Mouse (Mus musculus) liver, adult 2 months (tissue): ENCODE data around the gene Cdc42ep4. TPM values are rescaled to one million over a fixed set of nuclear protein-coding genes. Genes with fewer than 3 reads are reported as not detected.

Experiments used
- DNase-seq: peaks from one replicate; pipeline ENCODE4 v3.0.0-alpha.2; 2011; ENCODE audit warnings: low read depth, low spot score; ENCODE audit errors: extremely low read depth
- H3K27ac ChIP-seq: fragments of 200-500 bp; replicated peaks from 2 replicates; pipeline ENCODE4 v1.5.1; 2012; ENCODE audit warnings: low read depth, mild to moderate bottlenecking, control low read depth, inconsistent platforms, low read length; ENCODE audit not compliant: insufficient read depth
- H3K27me3 ChIP-seq: fragments of 200-500 bp; 2 replicates; pipeline ENCODE4 v1.6.1; 2012; ENCODE audit warnings: mild to moderate bottlenecking, moderate library complexity, low read length, inconsistent platforms; ENCODE audit not compliant: control insufficient read depth, insufficient read depth
- H3K36me3 ChIP-seq: fragments of 200-500 bp; 2 replicates; pipeline ENCODE4 v1.6.1; 2012; ENCODE audit warnings: low read length, inconsistent platforms; ENCODE audit not compliant: control insufficient read depth, insufficient read depth
- H3K4me1 ChIP-seq: fragments of 200-500 bp; 2 replicates; pipeline ENCODE4 v1.6.1; 2011; ENCODE audit warnings: low read length; ENCODE audit not compliant: control insufficient read depth, insufficient read depth
- H3K4me3 ChIP-seq: fragments of 200-500 bp; 2 replicates; pipeline ENCODE4 v1.5.1; 2011; ENCODE audit warnings: low read depth, mild to moderate bottlenecking, control low read depth, low read length, moderate library complexity; ENCODE audit not compliant: insufficient read depth
- H3K79me2 ChIP-seq: fragments of 200-500 bp; 2 replicates; pipeline ENCODE4 v1.6.1; 2012; ENCODE audit warnings: inconsistent platforms, mild to moderate bottlenecking, low read length, moderate library complexity; ENCODE audit not compliant: control insufficient read depth, insufficient read depth
- H3K9ac ChIP-seq: fragments of 200-500 bp; 2 replicates; pipeline ENCODE4 v1.6.1; 2012; ENCODE audit warnings: low read depth, mild to moderate bottlenecking, control low read depth, inconsistent platforms, low read length
- CTCF ChIP-seq: fragments of 200-500 bp; IDR thresholded peaks from 2 replicates; pipeline ENCODE4 v1.5.1; 2011; ENCODE audit warnings: low read depth, low read length, control low read depth
- POLR2A ChIP-seq: fragments of 200-500 bp; IDR thresholded peaks from 2 replicates; pipeline ENCODE4 v1.6.1; 2011; ENCODE audit warnings: low read length, control low read depth; ENCODE audit not compliant: insufficient read depth; ENCODE audit errors: extremely low read depth
- WGBS: fragments of 180-500 bp; shearing (Covaris S2); methylation state at CpG from one replicate; pipeline ENCODE4 v1.1.7; 2018; 5-methylcytosine and 5-hydroxymethylcytosine counted together
- polyA plus RNA-seq: library from polyadenylated mRNA; depleted of rRNA; stranded (reverse); fragments of >200 nt; gene quantifications from 2 replicates; pipeline ENCODE4 v1.2.3, GENCODE M21; 2012
- total RNA-seq: library from RNA; depleted of rRNA; stranded (reverse); fragments of >200 nt; gene quantifications from 2 replicates; pipeline ENCODE4 v1.2.3, GENCODE M21; 2014

The Cdc42ep4 gene
- total and polyA plus RNA-seq, 2 experiments: 25.2 to 32.7 TPM

DNA sequence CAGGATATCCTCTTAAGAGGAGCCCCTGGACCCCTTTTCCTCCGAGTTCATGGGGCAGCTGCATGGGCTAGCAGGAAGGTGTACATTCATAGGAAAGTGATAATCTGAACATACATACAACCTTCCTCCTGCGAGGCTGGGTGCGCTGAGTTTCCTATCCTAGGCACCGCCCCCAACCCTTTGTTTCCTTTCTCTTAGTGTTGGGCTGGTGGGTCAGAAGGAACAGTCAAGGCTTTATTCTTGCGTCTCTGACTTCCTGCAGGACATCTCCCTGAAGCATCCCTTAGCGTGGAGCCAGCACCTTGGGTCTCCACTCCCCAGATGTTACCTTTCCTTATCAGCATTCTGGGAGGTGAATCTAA lies 28.0 kb upstream of the Cdc42ep4 start:
- no peak for TF ChIP-seq CTCF
- no peak for TF ChIP-seq POLR2A
- Histone ChIP-seq H3K36me3 (no peaks in the 10 kb centered on the region), H3K79me2 (no peaks in the 10 kb centered on the region), H3K27me3 (no peaks in the 10 kb centered on the region), H3K4me3 (no peak overlapping the region), H3K27ac (no peak overlapping the region), H3K9ac (no peak overlapping the region), H3K4me1 (no peaks in the 10 kb centered on the region)
- WGBS: 64% methylated on average over 6 of the region's 6 CpGs
- no peak for DNase-seq

DNA sequence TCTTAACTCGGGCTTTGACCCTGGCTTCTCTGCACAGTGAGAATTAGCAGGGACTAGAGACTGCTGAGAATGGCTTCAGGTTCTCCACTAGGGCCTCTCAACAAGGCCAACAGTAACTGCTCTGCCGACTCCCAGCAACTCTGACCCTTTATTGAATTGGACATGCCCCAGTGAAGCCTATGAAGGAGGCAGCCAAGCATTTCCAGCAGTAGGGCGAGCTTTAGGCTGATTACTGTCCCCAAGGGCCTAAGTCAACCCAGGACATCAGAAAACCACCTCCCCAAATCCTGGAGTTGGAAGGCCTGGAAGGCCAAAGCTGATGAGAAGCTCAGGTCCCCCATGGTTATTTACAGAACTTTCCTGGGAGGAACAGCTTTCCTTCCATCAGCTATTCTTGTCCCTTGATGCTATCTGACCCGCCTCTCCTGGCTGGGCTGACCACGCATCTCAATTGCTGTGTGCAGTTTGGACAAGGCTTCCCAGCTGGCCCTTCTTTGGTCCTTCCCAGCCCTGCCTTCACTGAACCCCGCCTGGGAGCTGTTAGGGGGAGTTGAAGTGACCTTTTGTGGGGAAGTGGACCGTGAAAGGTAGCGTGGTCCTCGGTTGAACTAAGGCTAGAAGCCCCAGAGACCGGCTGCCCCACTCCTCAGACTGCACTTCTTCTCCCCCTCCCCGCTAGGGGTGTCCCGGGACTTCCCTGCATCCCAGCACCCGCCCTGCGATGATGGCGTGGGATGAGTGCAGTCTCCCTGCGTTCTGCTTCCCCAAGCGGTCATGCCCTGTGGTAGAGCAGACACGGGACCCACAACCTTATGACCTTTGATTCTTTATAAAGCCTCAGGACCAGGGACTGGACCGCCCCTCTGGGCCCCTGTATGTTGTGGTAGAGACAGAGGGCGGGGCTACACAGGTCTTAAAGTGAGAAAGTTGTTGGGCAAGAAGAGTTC lies 27.3 kb upstream of the Cdc42ep4 start:
- Histone ChIP-seq H3K27me3 (no peaks in the 10 kb centered on the region), H3K36me3 (no peaks in the 10 kb centered on the region), H3K9ac (no peak overlapping the region), H3K4me1 (no peaks in the 10 kb centered on the region), H3K79me2 (no peaks in the 10 kb centered on the region), H3K27ac (no peak overlapping the region), H3K4me3 (no peak overlapping the region)
- DNase-seq: no peak
- 69% methylated on average over 20 of the region's 20 CpGs for WGBS
- TF ChIP-seq CTCF (no peak), POLR2A (no peak)

DNA sequence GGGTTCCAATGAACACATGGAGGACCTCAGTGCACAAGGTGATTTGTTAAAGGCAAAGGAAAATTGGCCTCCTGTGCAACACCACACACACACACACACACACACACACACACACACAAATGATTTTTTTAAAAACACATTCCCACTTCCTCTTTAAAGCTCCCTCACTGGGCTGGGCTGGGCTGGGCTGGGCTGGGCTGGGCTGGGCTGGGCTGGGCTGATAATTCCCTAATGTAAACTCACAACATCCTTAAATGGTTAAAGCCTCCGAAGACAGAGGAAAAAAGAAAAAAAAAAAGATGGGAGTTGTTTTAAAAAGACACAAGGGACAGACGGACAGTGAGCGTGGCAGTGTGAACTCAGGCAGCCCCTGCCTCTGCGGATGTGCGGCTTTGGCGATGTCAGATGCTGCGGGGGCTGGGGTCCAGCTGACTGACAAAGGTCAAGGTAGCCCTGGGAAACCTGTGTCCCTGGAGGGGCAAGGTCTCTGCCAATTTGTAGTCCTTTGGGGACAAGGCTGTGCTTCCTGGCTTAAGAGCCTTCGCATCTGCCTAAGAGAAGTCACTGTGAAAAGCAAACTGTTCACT lies 26.3 kb upstream of the Cdc42ep4 start:
- 69% methylated on average over 8 of the region's 8 CpGs for WGBS

DNA sequence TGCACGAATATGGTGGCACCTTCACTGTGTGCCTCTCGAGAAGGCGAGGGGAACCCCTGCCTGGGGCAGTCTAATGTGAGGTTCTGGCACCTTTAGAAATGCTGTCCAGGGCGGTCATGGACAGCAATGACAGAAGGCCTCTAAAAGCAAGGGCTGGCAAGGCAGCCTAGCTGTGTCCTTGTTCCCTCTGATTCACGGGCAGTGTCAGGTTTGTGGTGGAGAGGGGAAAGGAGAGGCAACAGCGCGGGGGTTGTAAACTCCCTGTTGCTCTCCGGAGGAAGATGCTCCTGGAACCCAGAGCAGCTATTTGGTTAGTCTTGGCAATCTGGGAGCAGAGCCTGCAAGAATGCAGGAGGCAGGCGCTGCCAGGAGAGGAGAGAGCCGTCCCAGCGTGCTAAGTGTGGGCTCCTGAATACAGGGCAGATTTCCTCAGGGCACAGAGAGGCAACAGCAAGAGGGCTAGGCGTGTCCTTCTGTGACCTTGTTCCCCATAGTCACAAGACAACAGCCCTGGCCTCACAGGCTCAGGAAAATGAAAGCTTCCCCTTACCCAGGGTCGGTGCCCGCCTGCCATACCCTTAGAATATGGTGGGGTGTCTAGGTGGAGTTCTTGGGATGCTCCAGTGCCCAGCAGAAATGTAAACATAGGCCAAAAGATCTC lies 25.3 kb upstream of the Cdc42ep4 start:
- no peak overlapping the region for H3K9ac ChIP-seq
- no peak for TF ChIP-seq CTCF
- TF ChIP-seq POLR2A: no peak
- no peaks in the 10 kb centered on the region for H3K27me3 ChIP-seq
- no peaks in the 10 kb centered on the region for H3K36me3 ChIP-seq
- H3K27ac ChIP-seq: no peak overlapping the region
- no peak overlapping the region for H3K4me3 ChIP-seq
- no peaks in the 10 kb centered on the region for H3K4me1 ChIP-seq
- H3K79me2 ChIP-seq: no peaks in the 10 kb centered on the region
- DNase-seq: no peak
- 79% methylated on average over 14 of the region's 14 CpGs for WGBS

More for the DNA sequence above, 26.3 kb upstream of the Cdc42ep4 start:
- Histone ChIP-seq H3K4me3 (no peak overlapping the region), H3K79me2 (no peaks in the 10 kb centered on the region), H3K27me3 (no peaks in the 10 kb centered on the region), H3K9ac (no peak overlapping the region), H3K36me3 (no peaks in the 10 kb centered on the region), H3K4me1 (no peaks in the 10 kb centered on the region), H3K27ac (no peak overlapping the region)
- TF ChIP-seq CTCF (no peak), POLR2A (no peak)
- no peak for DNase-seq

DNA sequence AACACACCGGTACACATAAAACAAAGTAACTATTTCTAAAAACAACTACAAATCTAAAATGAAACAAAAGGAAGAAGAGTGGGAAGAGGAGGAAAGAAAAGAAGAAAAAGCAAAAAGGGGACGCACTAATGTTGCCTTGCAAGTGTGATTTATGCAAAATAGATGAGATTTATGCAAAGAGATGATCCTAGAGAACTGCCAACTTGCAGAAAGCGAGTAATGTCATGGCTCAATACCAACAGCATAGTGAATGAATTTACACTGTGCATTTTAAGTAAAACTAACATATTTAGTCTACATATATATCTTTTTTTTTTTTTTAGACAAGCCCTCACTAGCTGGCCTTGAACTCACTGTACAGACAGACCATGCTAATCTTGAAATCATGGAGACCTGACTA lies 23.1 kb upstream of the Cdc42ep4 start:
- 94% methylated on average over 3 of the region's 3 CpGs for WGBS
- no peaks in the 10 kb centered on the region for H3K36me3 ChIP-seq
- no peak overlapping the region for H3K27ac ChIP-seq
- H3K79me2 ChIP-seq: no peaks in the 10 kb centered on the region
- no peak for TF ChIP-seq CTCF
- TF ChIP-seq POLR2A: no peak
- H3K27me3 ChIP-seq: no peaks in the 10 kb centered on the region
- no peak for DNase-seq
- H3K4me3 ChIP-seq: no peak overlapping the region
- H3K9ac ChIP-seq: no peak overlapping the region
- H3K4me1 ChIP-seq: no peaks in the 10 kb centered on the region
